Mouse (Mus musculus) small intestine, adult 2 months (tissue): ENCODE results near the gene Ndc1.

ENCODE experiments used
- CTCF ChIP-seq: fragments of 200-500 bp; IDR thresholded peaks from 2 replicates; pipeline ENCODE4 v1.5.1; 2012; ENCODE audit warnings: low read depth, mild to moderate bottlenecking, control low read depth, inconsistent platforms, low read length, moderate library complexity, mixed read lengths; ENCODE audit not compliant: insufficient replicate concordance, insufficient read length; ENCODE audit errors: extremely low read depth
- POLR2A ChIP-seq: fragments of 200-500 bp; IDR thresholded peaks from 2 replicates; pipeline ENCODE4 v1.6.1; 2012; ENCODE audit warnings: low read depth, mild to moderate bottlenecking, control low read depth, inconsistent platforms, low read length, moderate library complexity

GRCm38 (mm10) chr4:107443621-107444020 is 76.0 kb downstream of the Ndc1 start:
- TF ChIP-seq CTCF (no peak), POLR2A (no peak)
